Mouse (Mus musculus) gastrocnemius, adult 2 months (tissue): ENCODE results near the gene Rtkn2. TPM values are rescaled to one million over a fixed set of nuclear protein-coding genes. Genes with fewer than 3 reads are reported as not detected.

Experiments used
- DNase-seq: peaks from one replicate; pipeline ENCODE4 v3.0.0; 2022
- H3K27ac ChIP-seq: fragments of 200-600 bp; 2 replicates; pipeline ENCODE4 v1.8.1; 2022; ENCODE audit warnings: mild to moderate bottlenecking
- H3K4me3 ChIP-seq: fragments of 200-600 bp; 2 replicates; pipeline ENCODE4 v1.8.1; 2022; ENCODE audit warnings: mild to moderate bottlenecking, moderate library complexity
- CTCF ChIP-seq: fragments of 200-600 bp; IDR thresholded peaks from 2 replicates; pipeline ENCODE4 v1.8.1; 2022; ENCODE audit warnings: antibody characterized with exemption, mild to moderate bottlenecking, moderate library complexity
- intact Hi-C: fragments of 180-260 bp; cut with DNase I; formaldehyde crosslinking; loops from one replicate; pipeline ENCODE4 v1.15.1; 2025
- total RNA-seq, 2 experiments: library from RNA; stranded (reverse); gene quantifications; 2 replicates each; pipeline ENCODE4 v1.2.3; 2021

Rtkn2 gene
- total RNA-seq, 2 experiments from 2014 or later: 0.11 to 0.31 TPM

DNA sequence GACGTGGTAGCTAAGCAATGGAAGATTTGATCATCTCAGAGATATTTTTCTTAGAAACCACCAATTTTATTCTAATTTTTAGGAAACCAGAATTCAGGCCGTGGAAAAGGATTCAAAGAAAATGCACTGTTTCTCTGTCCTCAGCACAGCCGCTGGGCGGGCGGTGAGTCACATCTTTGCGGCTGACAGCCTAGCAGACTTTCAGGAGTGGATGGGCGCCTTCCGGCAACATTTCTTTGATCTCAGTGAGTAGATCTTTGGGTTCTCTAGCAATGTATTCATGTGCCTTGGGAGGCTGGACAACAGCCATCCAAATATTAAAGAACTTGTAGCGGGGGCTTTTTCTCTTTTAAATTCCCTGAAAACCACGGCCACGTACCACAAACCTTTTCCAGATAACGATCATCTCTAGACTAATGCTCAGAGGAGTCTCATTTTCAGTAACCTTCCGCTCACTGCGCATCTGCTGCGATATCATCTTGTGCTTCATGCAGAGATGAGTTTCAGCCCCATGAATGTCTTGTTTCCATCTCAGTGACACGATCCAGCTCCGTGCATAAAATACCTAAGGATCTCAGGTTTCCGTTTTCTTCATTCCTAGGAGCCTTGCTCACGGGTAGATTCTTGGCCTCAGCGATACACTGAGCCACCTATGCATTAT lies 56.5 kb downstream of the Rtkn2 start:
- Histone ChIP-seq H3K4me3 (no peak overlapping the region), H3K27ac (no peak overlapping the region)
- intact Hi-C loops: no loop called here
- TF ChIP-seq CTCF: no peak
- no peak for DNase-seq

DNA sequence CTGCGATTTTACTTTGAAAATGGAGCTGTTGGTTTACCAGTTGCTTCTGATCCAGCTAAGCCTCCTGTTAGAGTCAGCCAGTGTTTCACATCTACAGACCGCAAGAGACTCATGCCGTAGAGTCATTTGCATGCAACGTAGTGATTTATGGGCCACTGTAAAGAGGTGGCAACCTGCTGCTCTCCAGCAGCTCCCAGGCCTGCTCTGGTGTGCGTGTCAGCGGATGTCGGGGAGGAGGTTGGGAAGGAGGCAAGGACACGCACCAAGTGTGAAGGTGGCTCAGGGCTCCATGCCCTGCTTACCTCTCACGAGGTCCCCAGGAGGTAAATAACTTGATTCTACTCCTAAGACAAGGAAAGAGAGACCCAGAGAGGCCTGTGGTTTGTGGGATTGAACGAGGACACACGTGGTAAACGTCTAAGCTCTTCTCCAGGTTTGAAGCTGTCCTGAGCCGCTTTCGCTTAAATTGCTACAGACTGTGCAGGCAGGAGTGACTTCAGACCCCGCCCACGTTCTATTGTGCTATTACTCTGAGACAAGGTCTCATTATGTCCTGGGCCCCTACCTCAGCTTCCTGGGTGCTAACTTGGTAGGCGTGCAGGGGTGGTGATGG lies 57.1 kb downstream of the Rtkn2 start:
- no peak for TF ChIP-seq CTCF
- no peak for DNase-seq
- intact Hi-C loops: no loop called here
- Histone ChIP-seq H3K4me3 (no peak overlapping the region), H3K27ac (no peak overlapping the region)

DNA sequence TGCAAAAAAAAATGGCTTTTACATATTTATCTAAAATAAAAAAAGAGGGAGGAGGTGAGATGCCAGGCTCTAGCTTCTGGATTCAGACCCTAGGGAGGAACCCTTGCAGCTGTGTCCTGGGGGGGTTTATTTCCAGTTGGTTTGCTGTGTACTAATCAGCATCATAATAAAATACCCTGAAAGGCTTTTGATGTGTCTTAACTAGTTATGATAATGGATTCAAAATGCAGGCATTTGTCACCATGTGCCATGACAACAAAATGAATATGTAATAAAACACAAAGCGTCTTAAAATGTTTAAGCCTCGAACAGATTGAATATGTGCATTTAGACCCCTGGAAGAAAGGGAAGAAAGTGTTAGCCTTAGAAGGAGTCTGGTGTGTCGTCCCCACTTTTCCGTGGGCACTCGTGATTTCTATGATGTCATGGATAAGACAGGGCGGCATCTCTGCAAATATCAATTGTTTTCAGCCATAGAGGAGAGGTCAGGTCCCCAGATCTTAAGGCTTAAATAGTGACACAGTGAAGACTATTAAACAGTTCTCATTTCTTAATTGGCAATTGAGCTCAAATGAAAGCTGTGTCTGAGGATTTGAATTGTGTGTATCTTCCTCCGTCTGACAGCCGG lies 59.7 kb downstream of the Rtkn2 start:
- H3K27ac ChIP-seq: no peak overlapping the region
- intact Hi-C loops: no loop called here
- DNase-seq: no peak
- H3K4me3 ChIP-seq: no peak overlapping the region
- TF ChIP-seq CTCF: no peak

DNA sequence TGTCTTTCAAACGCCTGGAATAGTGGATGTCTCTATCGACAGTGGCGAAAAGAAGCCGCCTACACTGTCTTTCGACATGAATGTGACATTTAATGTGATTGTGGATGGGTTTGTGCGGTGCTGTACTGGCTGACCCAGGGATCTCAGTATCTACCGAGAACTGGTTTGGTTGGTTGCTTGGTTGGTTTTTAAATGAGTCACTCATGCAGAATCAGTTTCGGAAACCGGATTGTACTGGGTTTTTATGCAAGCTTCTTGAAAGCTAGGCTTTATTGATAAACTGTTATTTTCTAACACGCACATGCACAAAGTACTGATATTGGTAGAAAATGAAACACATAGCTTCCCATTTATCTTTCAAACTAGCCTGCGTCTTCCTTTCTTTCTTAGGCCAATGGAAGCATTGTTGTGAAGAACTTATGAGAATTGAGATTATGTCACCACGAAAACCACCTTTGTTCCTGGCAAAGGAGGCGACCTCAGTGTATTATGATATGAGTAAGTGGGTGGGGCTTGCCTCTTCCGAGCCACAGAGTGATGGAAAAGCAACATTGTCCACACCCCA lies 60.4 kb downstream of the Rtkn2 start:
- intact Hi-C loops: no loop called here
- Histone ChIP-seq H3K27ac (no peak overlapping the region), H3K4me3 (no peak overlapping the region)
- no peak for DNase-seq
- no peak for TF ChIP-seq CTCF

DNA sequence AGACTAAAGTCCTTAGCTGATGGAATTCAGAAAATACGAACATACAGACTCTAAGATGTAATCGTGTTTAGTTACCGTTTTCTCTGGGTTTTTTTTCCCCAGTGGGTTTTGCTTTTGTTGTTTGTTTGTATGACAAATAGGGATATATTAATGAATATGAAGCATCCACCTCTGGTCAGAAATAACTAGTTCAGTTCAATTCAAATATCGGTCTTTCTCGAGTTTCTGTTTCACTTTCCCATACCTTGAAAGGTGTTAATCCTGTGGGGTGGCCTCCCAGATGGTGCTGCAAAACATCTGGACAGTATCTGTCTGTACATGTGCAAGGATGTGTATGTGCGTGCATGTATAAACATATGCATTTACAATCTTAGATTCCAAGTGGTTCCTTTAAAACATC lies 61.0 kb downstream of the Rtkn2 start:
- DNase-seq: no peak
- intact Hi-C loops: no loop called here
- H3K4me3 ChIP-seq: no peak overlapping the region
- H3K27ac ChIP-seq: no peak overlapping the region
- no peak for TF ChIP-seq CTCF

DNA sequence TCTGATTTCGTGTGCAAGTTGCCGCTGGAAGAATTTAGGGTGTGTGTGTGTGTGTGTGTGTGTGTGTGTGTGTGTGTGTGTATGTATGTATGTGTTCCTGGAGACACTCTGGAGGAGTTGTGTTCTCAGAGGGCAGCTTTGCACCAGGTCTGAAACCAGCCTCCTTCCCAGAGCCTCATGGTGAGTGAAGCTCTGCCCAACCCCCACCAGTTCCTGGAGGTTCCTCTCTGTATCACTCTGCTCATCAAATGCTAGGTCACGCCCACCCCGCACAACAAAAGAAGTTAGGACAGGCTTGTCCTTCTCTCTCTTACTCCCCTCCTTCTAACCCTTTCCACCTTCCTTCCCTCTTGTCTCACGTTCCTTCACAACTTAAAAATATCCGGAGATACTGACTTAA lies 64.6 kb downstream of the Rtkn2 start:
- intact Hi-C loops: no loop called here
- Histone ChIP-seq H3K27ac (no peak overlapping the region), H3K4me3 (no peak overlapping the region)
- TF ChIP-seq CTCF: no peak
- DNase-seq: no peak

DNA sequence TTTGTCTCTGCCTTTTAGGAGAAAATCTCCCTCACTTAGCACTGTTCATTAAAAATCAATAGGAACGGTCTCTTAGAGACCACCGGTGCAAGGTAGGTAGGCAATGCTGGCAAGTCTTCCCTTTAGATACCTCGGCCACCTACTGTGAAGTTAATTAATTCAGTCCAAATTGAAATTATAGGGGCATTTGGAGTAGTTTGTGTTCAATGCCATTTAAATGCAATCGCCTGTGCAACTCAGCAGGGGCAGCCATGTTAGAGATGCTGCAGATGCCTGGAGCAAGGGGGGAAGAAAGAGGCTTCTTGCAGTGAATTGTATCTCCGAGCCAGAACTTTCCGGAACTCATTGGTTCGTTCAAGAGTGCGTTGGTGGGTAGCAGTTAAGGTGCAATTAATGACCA lies 65.5 kb downstream of the Rtkn2 start:
- intact Hi-C loops: no loop called here
- Histone ChIP-seq H3K4me3 (no peak overlapping the region), H3K27ac (no peak overlapping the region)
- DNase-seq: no peak
- no peak for TF ChIP-seq CTCF

DNA sequence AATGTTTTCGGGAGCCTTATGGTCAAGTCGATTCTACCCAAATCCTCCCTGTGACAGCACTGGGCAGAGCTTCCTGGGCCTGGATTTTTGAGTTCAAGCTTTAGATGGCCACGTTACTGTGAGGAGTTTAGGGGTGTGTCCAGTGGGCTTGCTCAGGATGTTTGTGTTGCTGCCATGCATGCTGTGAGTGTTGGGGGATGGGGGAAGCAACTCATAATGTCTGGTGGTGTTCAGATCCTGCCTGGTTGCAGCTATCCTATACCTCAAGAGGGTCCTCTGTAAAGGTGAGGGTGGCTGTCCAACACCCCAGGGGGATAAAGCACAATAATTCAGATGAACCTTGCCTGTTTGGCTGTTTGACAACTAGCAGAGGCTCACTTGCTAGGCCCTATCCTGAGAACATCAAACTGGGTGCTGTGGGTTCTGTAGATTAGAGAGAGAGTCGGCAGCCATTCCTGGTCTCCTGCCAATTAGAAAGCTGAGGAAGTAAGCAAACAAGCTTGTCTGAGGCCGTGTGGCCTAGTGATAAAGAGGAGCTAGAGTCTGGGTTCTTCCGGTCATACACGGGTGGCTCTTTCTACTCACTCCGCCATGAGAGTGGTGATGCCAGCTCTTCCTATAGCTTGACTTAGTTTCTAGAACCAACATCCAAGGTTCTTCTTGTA lies 69.4 kb downstream of the Rtkn2 start:
- no peak for TF ChIP-seq CTCF
- H3K4me3 ChIP-seq: no peak overlapping the region
- intact Hi-C loops: no loop called here
- H3K27ac ChIP-seq: no peak overlapping the region
- DNase-seq: no peak

DNA sequence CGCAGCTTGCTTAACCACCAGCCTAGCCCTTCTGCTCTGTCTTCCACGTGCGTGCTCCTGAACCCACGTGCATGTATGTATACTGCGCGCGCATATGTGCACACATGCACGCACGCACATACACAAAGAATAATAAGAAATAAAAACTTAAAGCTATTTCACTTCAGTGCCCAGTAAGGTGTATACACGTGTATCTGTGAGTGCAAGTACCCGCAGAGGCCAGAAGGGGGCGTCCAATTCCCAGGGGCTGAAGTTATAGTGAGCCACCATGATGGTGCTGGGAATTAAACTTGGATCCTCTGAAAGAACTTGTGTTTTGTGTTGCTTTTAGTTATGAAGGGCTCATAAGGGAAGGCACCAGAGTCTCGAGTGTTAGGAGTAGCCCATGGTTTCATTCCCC lies 71.5 kb downstream of the Rtkn2 start:
- intact Hi-C loops: no loop called here

DNA sequence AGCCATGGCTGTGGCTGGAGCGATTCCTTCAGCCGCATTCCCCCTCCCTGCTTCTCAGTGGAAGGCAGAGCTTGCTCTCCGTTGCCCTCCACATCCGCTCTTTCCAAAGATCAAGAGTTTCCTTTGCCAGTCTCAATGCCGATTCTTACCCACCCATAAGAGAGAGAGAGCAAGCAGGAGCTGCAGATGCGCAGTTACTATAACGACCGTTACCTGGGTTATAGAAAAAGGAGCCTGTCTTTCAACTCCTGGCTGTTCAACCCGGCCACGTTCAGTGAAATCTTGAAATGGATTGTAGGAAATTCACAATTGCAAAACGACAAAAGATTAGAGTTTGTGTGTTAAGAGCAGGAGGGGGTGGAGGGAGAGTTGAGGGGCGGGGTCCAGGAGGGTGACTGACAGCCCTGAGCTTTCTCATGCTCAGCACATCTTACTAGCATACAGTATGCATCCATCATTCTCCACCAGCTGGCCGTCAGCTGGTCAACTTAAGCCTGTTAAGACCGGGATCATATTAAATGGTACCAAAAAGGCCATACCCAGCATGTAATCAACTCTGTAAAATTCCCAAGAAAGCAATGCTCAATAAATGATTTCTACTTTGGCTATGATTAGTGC lies 72.1 kb downstream of the Rtkn2 start:
- no peak for DNase-seq
- TF ChIP-seq CTCF: no peak
- intact Hi-C loops: no loop called here
- Histone ChIP-seq H3K4me3 (no peak overlapping the region), H3K27ac (no peak overlapping the region)

More for the DNA sequence above, 71.5 kb downstream of the Rtkn2 start:
- no peak for DNase-seq
- Histone ChIP-seq H3K4me3 (no peak overlapping the region), H3K27ac (no peak overlapping the region)
- TF ChIP-seq CTCF: peak; percentile 25; the same call in 1 of the 2 replicates

DNA sequence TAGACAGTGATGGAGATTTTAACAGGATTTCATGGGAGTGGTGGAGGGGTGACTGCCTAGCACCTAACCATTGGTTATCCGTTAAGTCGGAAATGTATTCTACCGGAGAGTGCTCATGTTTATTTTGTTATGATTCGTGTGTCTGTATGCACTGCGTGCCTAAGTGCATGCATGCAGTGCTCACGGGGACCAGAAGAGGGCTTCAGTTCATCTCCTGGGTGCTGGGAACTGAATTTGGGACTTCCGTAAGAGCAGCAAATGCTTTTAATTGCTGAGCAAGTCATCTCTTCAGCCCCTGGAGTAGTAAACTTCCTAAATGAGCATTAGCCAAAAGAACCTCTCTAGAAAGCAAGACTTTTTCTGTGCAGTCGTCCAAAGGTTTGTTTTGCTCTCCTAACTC lies 72.9 kb downstream of the Rtkn2 start:
- Histone ChIP-seq H3K27ac (no peak overlapping the region), H3K4me3 (no peak overlapping the region)
- no peak for DNase-seq
- peak; percentile 34 for TF ChIP-seq CTCF
- intact Hi-C loops: no loop called here

DNA sequence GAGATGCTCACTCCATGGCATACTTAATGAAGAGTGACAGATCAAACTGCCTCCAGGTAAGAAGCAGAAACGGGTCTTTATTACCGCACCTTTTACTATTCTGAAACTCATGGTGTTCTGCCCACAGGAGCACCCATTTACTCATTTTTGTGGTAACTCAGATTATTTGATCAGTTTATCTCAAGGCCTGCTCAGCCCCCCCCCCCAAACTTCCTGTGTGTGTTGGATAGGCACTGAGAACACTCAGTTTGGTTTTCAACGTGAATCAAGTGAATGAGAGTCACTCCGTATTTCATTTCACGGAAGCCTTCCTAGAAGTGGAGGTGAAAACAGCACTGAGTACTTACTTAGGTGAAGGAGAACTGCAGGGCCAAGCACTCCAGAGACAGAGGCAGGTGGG lies 74.8 kb downstream of the Rtkn2 start:
- no peak for DNase-seq
- intact Hi-C loops: no loop called here
- no peak for TF ChIP-seq CTCF
- Histone ChIP-seq H3K27ac (no peak overlapping the region), H3K4me3 (no peak overlapping the region)
